In genomic region chr4:109671941-109672340, GRCm38 (mm10) we compare ENCODE assay signal across 16 mouse cellular contexts.
"Had no signal": no experiment of that assay in that cellular context is flagged by ENCODE, and none has a peak within 500 bp of the region (broad histone marks: within the 10 kb centered on the region; RNA-seq: fewer than 3 reads in every experiment).

No protein-coding gene starts in this region.

- H3K9me3 ChIP-seq: lung, embryonic 15.5 days; megakaryocyte, embryonic 14.5 days; midbrain, embryonic 13.5 days; midbrain, embryonic 15.5 days; neural tube, embryonic 12.5 days; stomach, embryonic 15.5 days had no signal

- ATAC-seq: liver, postnatal 0 days; lung, postnatal 0 days; midbrain, embryonic 13.5 days; midbrain, embryonic 15.5 days had no signal

- H3K36me3 ChIP-seq: lung, embryonic 15.5 days; midbrain, embryonic 13.5 days; midbrain, embryonic 15.5 days; neural tube, embryonic 12.5 days; stomach, embryonic 15.5 days had no signal

- DNase-seq: liver, postnatal 0 days; lung, adult 2 months; right cerebral cortex, postnatal 14 days; thymus, adult 2 months; thymus, postnatal 14 days; thymus, postnatal 36 days had no signal

- H3K27me3 ChIP-seq: lung, embryonic 15.5 days; megakaryocyte, embryonic 14.5 days; midbrain, embryonic 15.5 days; stomach, embryonic 15.5 days had no signal

- H3K4me2 ChIP-seq: lung, embryonic 15.5 days; midbrain, embryonic 11.5 days; midbrain, embryonic 13.5 days; midbrain, embryonic 15.5 days; neural tube, embryonic 12.5 days; stomach, embryonic 15.5 days had no signal

- H3K9ac ChIP-seq: liver, postnatal 0 days; lung, embryonic 15.5 days; midbrain, embryonic 13.5 days; midbrain, embryonic 15.5 days; neural tube, embryonic 12.5 days; stomach, embryonic 15.5 days had no signal

- H3K4me1 ChIP-seq: stomach, embryonic 15.5 days had no signal

- H3K27ac ChIP-seq: lung, embryonic 15.5 days; macrophage; midbrain, embryonic 13.5 days; midbrain, embryonic 15.5 days; neural tube, embryonic 12.5 days; stomach, embryonic 15.5 days; stomach, postnatal 0 days had no signal

- H3K4me3 ChIP-seq: lung, embryonic 15.5 days; megakaryocyte, embryonic 14.5 days; midbrain, embryonic 13.5 days; midbrain, embryonic 15.5 days; neural tube, embryonic 12.5 days; stomach, embryonic 15.5 days had no signal
